Mouse (Mus musculus) embryonic fibroblast, embryonic 13.5 days (primary cell): Measurements from ENCODE around the gene Hnrnpab.

ENCODE experiments used
- CTCF ChIP-seq: IDR thresholded peaks from 2 replicates; pipeline ENCODE4 v1.5.1; 2011; ENCODE audit warnings: mild to moderate bottlenecking, control low read depth, low read length, moderate library complexity, borderline replicate concordance; ENCODE audit not compliant: insufficient read depth
- POLR2A ChIP-seq: IDR thresholded peaks from 2 replicates; pipeline ENCODE4 v1.6.1; 2011; ENCODE audit warnings: low read depth, mild to moderate bottlenecking, control low read depth, low read length, moderate library complexity

- TF ChIP-seq CTCF (no peak), POLR2A (no peak)
These were observed 22.6 kb downstream of the Hnrnpab start for GRCm38 (mm10) chr11:51584057-51584430.
